Mouse (Mus musculus): ENCODE data around the gene Retreg1.

Retreg1 gene

GRCm38 (mm10) chr15:25882002-25882401 is 39.0 kb downstream of the Retreg1 start:
- no peak for DNase-seq (ENCODE audit: low spot score)

GRCm38 (mm10) chr15:25884416-25884958 is 41.5 kb downstream of the Retreg1 start:
- no peak for DNase-seq (ENCODE audit: low spot score)

- DNase-seq (ENCODE audit: low spot score): peak; percentile 25
Measured at GRCm38 (mm10) chr15:25886581-25887011, 43.6 kb downstream of the Retreg1 start.

- no peak for DNase-seq (ENCODE audit: low spot score)
Measured at GRCm38 (mm10) chr15:25889927-25890326, 46.9 kb downstream of the Retreg1 start.

GRCm38 (mm10) chr15:25891556-25891955 is 48.6 kb downstream of the Retreg1 start:
- no peak for DNase-seq (ENCODE audit: low spot score)

- no peak for DNase-seq (ENCODE audit: low spot score)
Measured at GRCm38 (mm10) chr15:25893327-25893726, 50.3 kb downstream of the Retreg1 start.

- DNase-seq (ENCODE audit: low spot score): no peak
Measured at GRCm38 (mm10) chr15:25896783-25897182, 53.8 kb downstream of the Retreg1 start.

- no peak for DNase-seq (ENCODE audit: low spot score)
Measured at GRCm38 (mm10) chr15:25897617-25898016, 54.6 kb downstream of the Retreg1 start.

GRCm38 (mm10) chr15:25899021-25899420 is 56.0 kb downstream of the Retreg1 start:
- DNase-seq (ENCODE audit: low spot score): no peak

- peak; percentile 28 for DNase-seq (ENCODE audit: low spot score)
Measured at GRCm38 (mm10) chr15:25900540-25900939, 57.6 kb downstream of the Retreg1 start.

GRCm38 (mm10) chr15:25902931-25903615 is 60.1 kb downstream of the Retreg1 start:
- DNase-seq (ENCODE audit: low spot score): no peak

GRCm38 (mm10) chr15:25904435-25905021 is 61.5 kb downstream of the Retreg1 start:
- DNase-seq (ENCODE audit: low spot score): no peak

GRCm38 (mm10) chr15:25909783-25910494 is 67.0 kb downstream of the Retreg1 start:
- no peak for DNase-seq (ENCODE audit: low spot score)

GRCm38 (mm10) chr15:25910495-25910865 is 67.5 kb downstream of the Retreg1 start:
- no peak for DNase-seq (ENCODE audit: low spot score)

GRCm38 (mm10) chr15:25910924-25911323 is 67.9 kb downstream of the Retreg1 start:
- DNase-seq (ENCODE audit: low spot score): no peak

- no peak for DNase-seq (ENCODE audit: low spot score)
Measured at GRCm38 (mm10) chr15:25912911-25913310, 69.9 kb downstream of the Retreg1 start.

GRCm38 (mm10) chr15:25913659-25914058 is 70.7 kb downstream of the Retreg1 start:
- DNase-seq (ENCODE audit: low spot score): no peak

GRCm38 (mm10) chr15:25914160-25914559 is 71.2 kb downstream of the Retreg1 start:
- DNase-seq (ENCODE audit: low spot score): no peak

GRCm38 (mm10) chr15:25915013-25915412 is 72.0 kb downstream of the Retreg1 start:
- DNase-seq (ENCODE audit: low spot score): peak; percentile 42

GRCm38 (mm10) chr15:25915574-25916205 is 72.7 kb downstream of the Retreg1 start:
- DNase-seq (ENCODE audit: low spot score): no peak

- no peak for DNase-seq (ENCODE audit: low spot score)
Measured at GRCm38 (mm10) chr15:25916252-25916651, 73.3 kb downstream of the Retreg1 start.

- no peak for DNase-seq (ENCODE audit: low spot score)
Measured at GRCm38 (mm10) chr15:25918641-25919040, 75.7 kb downstream of the Retreg1 start.

All from ovary, adult 18-20 months (tissue).